Mouse (Mus musculus): ENCODE data around the gene Chid1.
A peak's percentile ranks its signal among the peaks of the same experiment; 100 is the strongest.

DNA sequence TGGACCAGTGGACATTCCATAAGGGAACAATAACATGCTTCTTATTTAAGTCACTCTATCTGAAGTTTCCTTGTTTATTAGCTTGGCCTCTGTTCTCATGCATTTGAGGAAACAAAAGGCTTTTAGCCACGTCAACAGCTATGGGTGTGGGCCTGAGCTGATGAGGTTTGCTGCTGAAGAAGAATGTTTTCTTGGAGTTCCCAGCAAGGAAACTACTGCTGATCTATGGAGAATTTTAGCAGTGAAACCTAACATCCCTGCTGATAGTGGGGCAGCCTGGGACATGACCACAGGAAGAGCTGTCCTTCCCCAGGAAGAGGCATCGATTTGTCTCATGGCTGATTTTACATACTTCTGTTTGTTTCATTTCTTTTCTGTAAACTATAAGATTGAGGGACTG, 10.8 kb upstream of the Chid1 start:
- TF ChIP-seq EP300 (IDR thresholded peaks at IDR 0.05; ENCODE audit: low read depth) (peak; percentile 34; the same call in 1 of the 2 replicates), CTCF (IDR thresholded peaks at IDR 0.05; ENCODE audit: low read depth) (no peak)
